Mouse (Mus musculus) limb, embryonic 13.5 days (tissue): ENCODE data around the gene Sema5a. TPM values are rescaled to one million over a fixed set of nuclear protein-coding genes. Genes with fewer than 3 reads are reported as not detected.

Source experiments
- ATAC-seq: fragments of 200-750 bp; cut with Nextera tagmentation; 2 replicates; pipeline ENCODE4 v1.8.0; 2017; ENCODE audit warnings: low read depth, moderate number of reproducible peaks, moderate TSS enrichment; ENCODE audit not compliant: low FRiP score
- H3K27ac ChIP-seq: fragments of 300-500 bp; sonication (generic); 2 replicates; pipeline ENCODE4 v1.5.1; 2015; ENCODE audit warnings: inconsistent platforms, mild to moderate bottlenecking, moderate library complexity
- H3K27me3 ChIP-seq: fragments of 300-500 bp; sonication (generic); 2 replicates; pipeline ENCODE4 v1.6.1; 2015; ENCODE audit warnings: mild to moderate bottlenecking, inconsistent platforms
- H3K36me3 ChIP-seq: fragments of 300-500 bp; sonication (generic); 2 replicates; pipeline ENCODE4 v1.6.1; 2015; ENCODE audit warnings: inconsistent platforms, mild to moderate bottlenecking, moderate library complexity
- H3K4me1 ChIP-seq: fragments of 300-500 bp; sonication (generic); 2 replicates; pipeline ENCODE4 v1.6.1; 2015; ENCODE audit warnings: inconsistent platforms
- H3K4me2 ChIP-seq: fragments of 300-500 bp; sonication (generic); replicated peaks from 2 replicates; pipeline ENCODE4 v1.6.1; 2015; ENCODE audit warnings: inconsistent platforms, mild to moderate bottlenecking, moderate library complexity
- H3K4me3 ChIP-seq: fragments of 300-500 bp; sonication (generic); 2 replicates; pipeline ENCODE4 v1.5.1; 2015; ENCODE audit warnings: moderate library complexity, mild to moderate bottlenecking, inconsistent platforms
- H3K9ac ChIP-seq: fragments of 300-500 bp; sonication (generic); 2 replicates; pipeline ENCODE4 v1.6.1; 2015; ENCODE audit warnings: mild to moderate bottlenecking, inconsistent platforms
- H3K9me3 ChIP-seq: fragments of 300-500 bp; sonication (generic); 2 replicates; pipeline ENCODE4 v1.6.1; 2016; ENCODE audit warnings: inconsistent platforms
- WGBS: fragments of 180-500 bp; shearing (Covaris S2); methylation state at CpG from one replicate; pipeline ENCODE4 v1.1.7; 2015; 5-methylcytosine and 5-hydroxymethylcytosine counted together
- polyA plus RNA-seq: library from polyadenylated mRNA; unstranded; fragments of >200 nt; fragmentation: Nextera tagmentation; extraction: Ambion mirVana; gene quantifications from 2 replicates; pipeline ENCODE4 v1.2.1, GENCODE M21; 2015

The Sema5a gene
- polyA plus RNA-seq, 1 experiment from 2014 or later: 42.2 TPM

DNA sequence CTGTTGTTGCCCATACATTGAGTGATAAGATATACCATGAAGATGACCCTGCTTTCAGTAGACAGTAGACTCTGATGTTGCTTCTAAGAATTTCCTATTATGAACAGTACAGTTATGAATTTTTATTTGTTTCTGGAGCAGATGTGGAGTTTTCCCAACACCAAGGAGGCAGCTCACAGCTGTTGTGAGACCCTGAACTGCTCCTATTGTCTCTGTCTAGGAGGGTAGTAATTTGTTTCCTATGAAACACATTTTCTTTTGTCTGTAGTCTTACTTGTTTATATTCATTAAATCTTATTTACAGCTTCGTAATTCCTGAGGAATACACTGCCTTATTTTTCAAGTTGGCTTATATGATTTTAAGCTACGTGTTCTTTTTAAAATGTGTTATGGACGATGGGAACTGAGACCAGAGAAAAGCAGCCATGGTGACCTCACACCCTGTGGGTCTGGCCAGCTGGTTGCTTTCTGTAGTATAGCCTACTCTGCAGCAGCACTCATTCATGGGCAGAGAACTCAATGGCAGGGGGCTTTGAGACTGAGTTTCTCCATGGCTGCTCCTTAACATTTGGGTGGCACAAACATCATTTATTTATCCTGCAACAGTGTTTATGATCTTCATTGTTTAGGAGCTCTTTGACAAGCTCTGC, 151.8 kb downstream of the Sema5a start:
- H3K27ac ChIP-seq: no peak overlapping the region
- 79% methylated on average over 3 of the region's 3 CpGs for whole genome bisulfite sequencing
- H3K9ac ChIP-seq: no peak overlapping the region
- ATAC-seq: no peak
- no peaks in the 10 kb centered on the region for H3K27me3 ChIP-seq
- H3K4me3 ChIP-seq: no peak overlapping the region
- H3K4me2 ChIP-seq: no peak overlapping the region
- no peaks in the 10 kb centered on the region for H3K9me3 ChIP-seq
- no peaks in the 10 kb centered on the region for H3K36me3 ChIP-seq
- H3K4me1 ChIP-seq: peaks cover 20% of the 10 kb centered on the region

DNA sequence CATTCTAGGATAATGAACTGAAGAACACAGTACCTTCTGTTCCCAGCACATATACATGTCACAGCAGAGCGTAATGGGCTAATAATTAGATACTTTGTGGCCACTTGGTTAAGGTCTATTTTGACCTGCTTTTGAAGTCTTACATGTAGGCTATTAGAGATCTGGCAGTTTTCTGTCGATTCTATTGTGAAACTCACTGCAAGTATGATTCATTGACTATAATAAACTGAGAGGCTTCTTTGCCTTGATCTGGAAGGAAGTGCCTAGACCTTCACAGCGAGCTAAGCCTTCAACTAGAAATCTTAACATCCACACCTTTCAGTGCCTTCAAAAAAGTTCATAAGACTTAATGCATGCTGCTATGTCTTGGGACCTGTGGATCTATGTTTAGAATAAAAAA, 152.5 kb downstream of the Sema5a start:
- no peaks in the 10 kb centered on the region for H3K9me3 ChIP-seq
- H3K4me1 ChIP-seq: peaks cover 22% of the 10 kb centered on the region
- no peaks in the 10 kb centered on the region for H3K36me3 ChIP-seq
- 45% methylated on average over 3 of the region's 3 CpGs for WGBS
- ATAC-seq: no peak
- no peak overlapping the region for H3K4me3 ChIP-seq
- no peaks in the 10 kb centered on the region for H3K27me3 ChIP-seq
- H3K27ac ChIP-seq: no peak overlapping the region
- H3K9ac ChIP-seq: no peak overlapping the region
- H3K4me2 ChIP-seq: no peak overlapping the region

DNA sequence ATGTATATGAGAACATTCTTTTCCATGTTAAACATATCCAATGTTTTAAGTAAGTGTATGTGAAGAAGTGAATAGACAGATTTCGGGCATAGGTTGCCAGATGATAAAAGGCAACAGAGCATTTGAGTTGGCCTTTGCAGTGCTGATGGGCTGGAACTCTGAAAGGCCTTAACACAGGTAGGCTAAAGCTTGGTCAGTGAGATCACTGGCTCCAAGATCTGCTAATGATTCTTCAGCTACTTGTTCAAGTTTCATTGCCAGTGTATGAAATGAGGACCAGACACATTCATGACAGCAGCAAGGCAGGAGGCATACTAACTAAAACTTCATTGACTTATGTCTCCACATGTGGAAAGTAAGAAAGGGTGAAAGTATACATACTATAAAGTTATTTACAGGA, 154.1 kb downstream of the Sema5a start:
- Histone ChIP-seq H3K27ac (no peak overlapping the region), H3K9me3 (no peaks in the 10 kb centered on the region), H3K27me3 (no peaks in the 10 kb centered on the region), H3K4me1 (peaks cover 31% of the 10 kb centered on the region), H3K9ac (no peak overlapping the region), H3K4me2 (no peak overlapping the region), H3K4me3 (no peak overlapping the region), H3K36me3 (no peaks in the 10 kb centered on the region)
- no peak for ATAC-seq
- 81% methylated on average over 1 of the region's 1 CpGs for WGBS

DNA sequence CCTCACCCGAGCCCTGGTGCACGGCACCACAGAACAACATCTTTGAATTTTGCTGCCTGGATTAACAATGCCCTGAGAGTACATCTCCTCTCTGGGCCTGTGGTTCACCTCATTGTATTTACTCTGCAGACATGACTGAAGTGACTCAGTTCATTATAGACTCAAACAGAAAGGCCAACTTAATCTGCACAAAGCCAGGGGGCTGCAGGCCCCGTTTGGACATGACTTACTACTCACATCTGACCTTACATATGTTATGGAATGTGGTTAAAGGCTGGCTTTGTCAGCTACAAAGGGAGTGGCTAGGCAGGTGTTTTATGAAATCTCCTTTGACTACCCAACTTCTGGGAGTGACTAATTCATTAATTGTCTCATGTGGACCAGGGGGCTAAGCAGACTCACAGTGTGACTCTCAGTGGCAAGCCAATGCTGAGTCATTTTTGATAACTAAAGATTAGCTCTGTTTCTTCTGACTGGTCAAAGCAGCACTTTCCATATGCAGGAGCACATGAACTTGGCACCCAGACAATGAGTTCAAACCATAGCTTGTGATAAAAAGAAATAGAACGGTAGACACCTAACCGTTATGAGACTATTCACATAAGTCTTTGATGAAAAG, 157.4 kb downstream of the Sema5a start:
- H3K9ac ChIP-seq: no peak overlapping the region
- no peaks in the 10 kb centered on the region for H3K27me3 ChIP-seq
- 72% methylated on average over 5 of the region's 5 CpGs for WGBS
- H3K4me3 ChIP-seq: no peak overlapping the region
- peaks cover 28% of the 10 kb centered on the region for H3K4me1 ChIP-seq
- H3K36me3 ChIP-seq: no peaks in the 10 kb centered on the region
- no peak for ATAC-seq
- H3K27ac ChIP-seq: no peak overlapping the region
- H3K4me2 ChIP-seq: no peak overlapping the region
- H3K9me3 ChIP-seq: no peaks in the 10 kb centered on the region

DNA sequence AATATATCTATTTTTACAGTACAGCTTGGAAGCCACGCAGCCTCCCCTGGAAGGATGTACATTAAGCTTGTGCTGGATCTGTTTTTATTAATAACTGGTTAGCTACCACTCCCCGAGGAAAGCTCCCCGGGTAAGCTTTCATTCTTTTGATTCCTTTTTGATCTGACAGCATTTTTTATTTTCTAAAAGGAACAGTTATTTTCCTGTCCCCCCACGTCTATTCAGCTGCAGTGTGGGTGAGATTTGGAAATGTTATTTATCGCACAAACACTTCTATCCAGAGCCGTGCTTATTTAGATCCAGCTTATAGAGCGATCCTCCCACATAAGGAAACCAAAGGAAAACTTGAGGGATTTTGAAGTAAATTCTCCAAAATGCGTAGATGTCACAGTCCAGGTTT, 158.7 kb downstream of the Sema5a start:
- H3K4me3 ChIP-seq: no peak overlapping the region
- no peak overlapping the region for H3K27ac ChIP-seq
- H3K4me2 ChIP-seq: no peak overlapping the region
- ATAC-seq: no peak
- H3K27me3 ChIP-seq: no peaks in the 10 kb centered on the region
- H3K4me1 ChIP-seq: peaks cover 23% of the 10 kb centered on the region
- no peaks in the 10 kb centered on the region for H3K9me3 ChIP-seq
- 71% methylated on average over 8 of the region's 8 CpGs for WGBS
- H3K9ac ChIP-seq: no peak overlapping the region
- H3K36me3 ChIP-seq: no peaks in the 10 kb centered on the region

DNA sequence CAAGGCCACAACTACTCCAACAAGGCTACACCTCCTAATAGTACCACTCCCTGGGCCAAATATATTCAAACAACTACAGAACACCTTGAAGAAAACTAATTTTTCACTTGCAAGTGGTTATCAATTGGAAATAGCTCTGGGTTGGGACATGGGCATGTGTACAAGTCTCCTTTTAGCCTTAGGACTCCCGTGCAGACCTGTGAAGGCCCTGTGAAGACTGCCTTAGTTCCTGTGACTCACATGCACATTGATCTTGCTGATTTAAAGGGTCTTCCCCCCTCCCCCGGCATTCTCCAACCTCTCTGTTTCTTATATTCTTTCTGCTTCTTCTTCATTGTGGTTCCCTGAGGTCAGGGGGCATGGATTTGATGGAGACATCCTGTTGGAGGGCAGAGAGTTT, 161.8 kb downstream of the Sema5a start:
- H3K9me3 ChIP-seq: no peaks in the 10 kb centered on the region
- H3K4me3 ChIP-seq: no peak overlapping the region
- H3K4me1 ChIP-seq: peaks cover 11% of the 10 kb centered on the region
- no peaks in the 10 kb centered on the region for H3K36me3 ChIP-seq
- no peak overlapping the region for H3K4me2 ChIP-seq
- ATAC-seq: no peak
- no peak overlapping the region for H3K9ac ChIP-seq
- no peak overlapping the region for H3K27ac ChIP-seq
- H3K27me3 ChIP-seq: no peaks in the 10 kb centered on the region
- 84% methylated on average over 2 of the region's 2 CpGs for WGBS

DNA sequence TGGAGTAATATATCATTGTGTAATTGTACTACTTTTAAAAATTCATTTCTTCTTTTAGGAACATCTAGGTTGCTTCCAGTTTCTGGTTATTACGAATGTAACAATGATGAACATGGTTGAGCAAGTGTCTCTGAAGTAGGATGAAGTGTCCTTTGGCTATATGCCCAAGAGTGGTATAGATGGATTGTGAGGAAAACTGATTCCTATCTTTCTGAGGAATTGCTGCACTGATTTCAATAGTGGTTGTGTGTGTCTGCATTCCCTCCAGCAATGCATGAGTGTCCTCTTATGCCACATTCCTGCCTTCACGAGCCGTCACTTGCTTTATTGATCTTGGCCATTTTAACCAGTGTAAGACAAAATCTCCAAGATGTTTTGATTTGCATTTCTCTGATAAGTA, 163.2 kb downstream of the Sema5a start:
- WGBS: 86% methylated on average over 3 of the region's 3 CpGs
- no peak overlapping the region for H3K4me2 ChIP-seq
- ATAC-seq: no peak

DNA sequence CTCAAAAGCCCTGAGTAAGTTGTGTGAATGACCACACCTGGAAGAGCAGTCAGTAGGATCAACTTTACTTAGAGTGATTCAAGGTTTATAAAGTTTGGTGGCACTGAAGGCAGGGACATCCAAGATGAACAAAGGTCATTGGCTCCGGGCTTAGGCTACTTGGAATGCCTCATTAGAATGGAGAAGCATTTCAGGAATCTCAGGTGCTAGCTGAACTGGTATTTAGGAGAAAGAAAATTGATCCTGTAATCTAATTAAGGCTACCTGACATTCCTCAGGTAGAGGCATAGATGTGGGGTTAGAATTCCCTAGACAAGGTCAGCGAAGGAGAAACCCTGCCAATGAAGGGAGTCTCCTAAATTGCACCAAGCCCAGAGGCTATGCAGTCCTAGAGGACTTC, 171.7 kb downstream of the Sema5a start:
- Histone ChIP-seq H3K27me3 (no peaks in the 10 kb centered on the region), H3K36me3 (peaks cover 5% of the 10 kb centered on the region; the same call in 1 of the 2 replicates), H3K9ac (no peak overlapping the region), H3K9me3 (no peaks in the 10 kb centered on the region), H3K4me3 (no peak overlapping the region), H3K27ac (no peak overlapping the region), H3K4me1 (0 out of 2 replicates have a peak, but pooled peaks cover 3% of the 10 kb centered on the region), H3K4me2 (no peak overlapping the region)
- 86% methylated on average over 2 of the region's 2 CpGs for WGBS
- no peak for ATAC-seq

More for the DNA sequence above, 163.2 kb downstream of the Sema5a start:
- Histone ChIP-seq H3K4me3 (no peak overlapping the region), H3K27me3 (no peaks in the 10 kb centered on the region), H3K9ac (no peak overlapping the region), H3K9me3 (no peaks in the 10 kb centered on the region), H3K36me3 (no peaks in the 10 kb centered on the region), H3K27ac (no peak overlapping the region), H3K4me1 (peaks cover 6% of the 10 kb centered on the region)

DNA sequence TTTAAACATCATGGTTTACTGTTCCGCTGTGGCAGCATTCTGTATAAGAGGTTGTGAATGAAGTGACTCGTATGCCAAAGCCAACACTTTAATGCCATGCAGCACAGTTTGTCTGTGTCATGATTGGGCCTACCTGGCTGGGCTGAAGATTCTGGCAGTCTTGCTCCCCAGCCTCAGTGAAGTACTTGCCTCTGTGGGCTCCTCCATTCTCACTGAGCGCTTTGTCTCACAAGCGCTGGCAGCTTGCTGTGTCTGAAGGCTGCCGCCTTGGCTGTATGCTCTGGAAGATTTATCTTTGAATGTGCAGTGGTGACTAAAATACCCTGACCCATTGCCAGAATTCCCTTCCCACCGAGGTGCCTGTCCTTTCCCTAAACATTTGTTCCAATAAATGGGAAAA, 178.0 kb downstream of the Sema5a start:
- Histone ChIP-seq H3K9ac (no peak overlapping the region), H3K27me3 (no peaks in the 10 kb centered on the region), H3K36me3 (peaks cover 5% of the 10 kb centered on the region; the same call in 1 of the 2 replicates), H3K4me2 (no peak overlapping the region), H3K9me3 (no peaks in the 10 kb centered on the region), H3K4me3 (no peak overlapping the region), H3K4me1 (peaks cover 6% of the 10 kb centered on the region; the same call in 1 of the 2 replicates), H3K27ac (no peak overlapping the region)
- WGBS: 82% methylated on average over 6 of the region's 6 CpGs
- no peak for ATAC-seq

DNA sequence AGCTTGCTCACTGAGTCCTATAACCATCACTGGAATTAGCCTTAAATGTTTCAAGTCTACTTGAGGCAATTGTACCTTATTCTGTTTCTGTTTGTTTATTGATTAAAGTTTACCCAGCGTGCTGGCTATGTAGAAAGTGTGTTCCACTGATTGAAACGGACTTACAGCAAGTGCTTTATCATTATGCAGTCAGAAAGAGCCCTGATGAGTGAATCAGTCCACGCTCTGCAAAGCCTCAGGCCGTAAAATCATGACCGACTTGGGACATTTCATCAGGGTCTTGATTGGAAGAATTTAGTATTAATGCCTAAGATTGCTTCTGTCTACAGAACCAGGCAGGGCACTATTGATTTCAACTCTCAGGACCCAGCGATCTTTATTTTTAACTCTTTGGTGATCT, 178.5 kb downstream of the Sema5a start:
- 79% methylated on average over 6 of the region's 6 CpGs for WGBS
- peaks cover 6% of the 10 kb centered on the region; the same call in 1 of the 2 replicates for H3K4me1 ChIP-seq

DNA sequence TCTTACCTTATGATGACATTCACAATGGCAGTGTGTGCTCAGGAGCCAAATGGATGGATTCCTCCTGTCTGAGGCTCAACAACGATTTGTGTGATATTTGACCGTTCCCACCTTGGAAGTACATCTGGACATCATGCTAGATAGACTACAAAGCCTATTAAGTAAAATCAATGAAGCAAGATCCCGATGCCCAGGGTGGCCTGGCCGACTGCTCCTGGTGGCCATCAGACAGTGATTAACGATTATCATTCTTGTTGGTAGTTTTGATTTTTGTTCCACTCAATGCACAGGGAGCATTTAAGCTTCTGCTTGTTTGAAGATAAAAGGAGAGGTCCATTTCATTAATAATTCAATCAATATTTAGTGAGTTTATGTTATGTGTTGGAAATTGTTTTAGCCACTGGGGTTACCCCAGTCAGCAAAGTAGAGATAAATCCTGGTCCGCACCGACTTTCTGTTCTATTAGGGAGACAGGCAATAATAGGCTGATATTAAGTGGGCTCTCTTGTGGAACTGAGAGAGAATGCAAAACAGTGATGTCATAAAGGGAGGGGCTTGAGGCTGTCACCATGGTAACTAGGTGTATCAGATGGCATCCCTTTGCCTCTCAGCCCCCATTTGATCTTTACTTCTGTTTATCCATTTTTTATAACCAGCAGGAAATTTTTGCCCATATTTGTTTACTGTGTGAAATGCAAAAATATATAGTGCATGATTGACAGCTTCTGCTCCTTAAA, 182.7 kb downstream of the Sema5a start:
- Histone ChIP-seq H3K9me3 (no peaks in the 10 kb centered on the region), H3K4me3 (no peak overlapping the region), H3K4me1 (peaks cover 12% of the 10 kb centered on the region), H3K36me3 (no peaks in the 10 kb centered on the region), H3K27me3 (no peaks in the 10 kb centered on the region), H3K4me2 (no peak overlapping the region), H3K9ac (no peak overlapping the region), H3K27ac (no peak overlapping the region)
- 89% methylated on average over 7 of the region's 7 CpGs for WGBS
- ATAC-seq: no peak

More for the DNA sequence above, 178.5 kb downstream of the Sema5a start:
- Histone ChIP-seq H3K36me3 (peaks cover 5% of the 10 kb centered on the region; the same call in 1 of the 2 replicates), H3K4me3 (no peak overlapping the region), H3K9me3 (no peaks in the 10 kb centered on the region), H3K4me2 (no peak overlapping the region), H3K9ac (no peak overlapping the region), H3K27me3 (no peaks in the 10 kb centered on the region), H3K27ac (no peak overlapping the region)
- ATAC-seq: no peak
